Mouse (Mus musculus) leukemia stem cell, adult 10-12 weeks (primary cell): ENCODE data around the gene A930018P22Rik. TPM values are rescaled to one million over a fixed set of nuclear protein-coding genes. Genes with fewer than 3 reads are reported as not detected.

Source experiments
- polyA plus RNA-seq: library from polyadenylated mRNA; stranded (reverse); fragments of >175 nt; gene quantifications from 2 replicates; pipeline ENCODE4 v1.2.3, GENCODE M21; 2012; ENCODE audit warnings: low replicate concordance

A930018P22Rik gene
- polyA plus RNA-seq, result 0.84 TPM in 1 of 2 replicates, not detected in the other

GRCm38 (mm10) chr2:104122505-104123378, at the start of gene A930018P22Rik:
Gene A930018P22Rik (plus strand): TSS chr2:104122769.

GRCm38 (mm10) chr2:104095741-104096213, 26.8 kb upstream of the A930018P22Rik start, which contains the start of gene Cd59a:
Gene Cd59a (plus strand): TSS chr2:104095801.

Other genes starting within 250 kb of the A930018P22Rik start
- 395 and 1,107 TPM in 2 replicates for gene Lmo2, start 164.8 kb upstream of the A930018P22Rik start, polyA plus RNA-seq
- gene Fbxo3, start 95.0 kb upstream of the A930018P22Rik start, polyA plus RNA-seq, result 4.7 and 19.1 TPM in 2 replicates
- not detected in 2 replicates for gene 4931422A03Rik, start 94.4 kb upstream of the A930018P22Rik start, polyA plus RNA-seq
- 0.51 TPM in 1 of 2 replicates, not detected in the other for gene Gm10912, start 56.9 kb upstream of the A930018P22Rik start, polyA plus RNA-seq
- not detected in 2 replicates for gene Gm10799, start 54.2 kb upstream of the A930018P22Rik start, polyA plus RNA-seq
- gene Cd59b, start 52.9 kb upstream of the A930018P22Rik start, polyA plus RNA-seq, result 0.53 TPM in 1 of 2 replicates, not detected in the other
- gene Cd59a, start 27.0 kb upstream of the A930018P22Rik start, polyA plus RNA-seq, result 3.0 and 3.9 TPM in 2 replicates